Mouse (Mus musculus): ENCODE measurements around the gene Ly6g5c.

DNA sequence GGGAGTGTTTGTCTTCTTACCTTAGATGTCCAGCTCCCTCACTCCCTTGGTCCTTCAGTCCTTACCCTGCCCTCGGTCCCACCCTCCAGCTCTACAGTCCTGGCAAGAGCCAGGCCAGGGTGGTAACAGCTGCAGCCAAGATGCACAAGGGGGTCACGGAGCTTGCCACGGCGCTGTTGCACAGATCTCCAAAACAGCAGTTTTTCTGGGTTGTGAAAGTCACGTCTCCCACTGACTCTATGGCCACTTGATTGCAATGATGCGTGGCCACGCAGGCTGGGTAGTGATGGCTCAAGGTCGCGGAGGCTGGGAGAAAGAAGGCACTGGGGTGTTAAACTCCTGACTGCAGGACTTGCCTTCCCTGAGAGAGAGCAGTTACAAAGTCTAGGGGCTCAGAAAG, 36.6 kb upstream of the Ly6g5c start:
- TF ChIP-seq CTCF (IDR thresholded peaks at IDR 0.05; ENCODE audit: low read depth, low read length) (no peak), POLR2A (IDR thresholded peaks at IDR 0.05; ENCODE audit: borderline replicate concordance, low read depth, low read length) (no peak)
